Mouse (Mus musculus): ENCODE data around the gene Edil3. TPM values are rescaled to one million over a fixed set of nuclear protein-coding genes. Genes with fewer than 3 reads are reported as not detected.
"Not testable (repeated sequence)": the region's sequence is repeated elsewhere in the genome, so short reads cannot be mapped to it uniquely, and the experiment has no call there.

Gene Edil3
- polyA plus RNA-seq, 1 experiment: not detected

- Histone ChIP-seq H3K27me3 (ENCODE audit: control insufficient read depth) (no peaks in the 10 kb centered on the region), H3K4me1 (ENCODE audit: control insufficient read depth) (no peaks in the 10 kb centered on the region)
These were observed 220.2 kb downstream of the Edil3 start for GRCm38 (mm10) chr13:89041495-89041894.

GRCm38 (mm10) chr13:89070132-89070531, 248.9 kb downstream of the Edil3 start:
- H3K27me3 ChIP-seq (ENCODE audit: control insufficient read depth); H3K9me3 ChIP-seq (ENCODE audit: control insufficient read depth, low read length); H3K36me3 ChIP-seq (ENCODE audit: control insufficient read depth); H3K4me3 ChIP-seq (replicated peaks); H3K4me1 ChIP-seq (ENCODE audit: control insufficient read depth): not testable (repeated sequence)

More at GRCm38 (mm10) chr13:89041495-89041894, 220.2 kb downstream of the Edil3 start:
- TF ChIP-seq GATA1 (IDR thresholded peaks at IDR 0.05; ENCODE audit: low read length) (no peak), TAL1 (IDR thresholded peaks at IDR 0.05; ENCODE audit: low read length) (no peak)
- Histone ChIP-seq H3K9me3 (ENCODE audit: control insufficient read depth, low read length) (no peaks in the 10 kb centered on the region), H3K4me3 (replicated peaks) (no peak overlapping the region), H3K36me3 (ENCODE audit: control insufficient read depth) (no peaks in the 10 kb centered on the region)

GRCm38 (mm10) chr13:89076212-89076611, 254.9 kb downstream of the Edil3 start:
- Histone ChIP-seq H3K36me3 (ENCODE audit: control insufficient read depth) (no peaks in the 10 kb centered on the region), H3K4me3 (replicated peaks) (no peak overlapping the region), H3K4me1 (ENCODE audit: control insufficient read depth) (no peaks in the 10 kb centered on the region), H3K9me3 (ENCODE audit: control insufficient read depth, low read length) (no peaks in the 10 kb centered on the region), H3K27me3 (ENCODE audit: control insufficient read depth) (no peaks in the 10 kb centered on the region)
- TF ChIP-seq TAL1 (IDR thresholded peaks at IDR 0.05; ENCODE audit: low read length) (no peak), GATA1 (IDR thresholded peaks at IDR 0.05; ENCODE audit: low read length) (no peak)

GRCm38 (mm10) chr13:89105889-89106288, 284.6 kb downstream of the Edil3 start:
- TF ChIP-seq TAL1 (IDR thresholded peaks at IDR 0.05; ENCODE audit: low read length) (no peak), GATA1 (IDR thresholded peaks at IDR 0.05; ENCODE audit: low read length) (no peak)
- Histone ChIP-seq H3K4me1 (ENCODE audit: control insufficient read depth) (no peaks in the 10 kb centered on the region), H3K9me3 (ENCODE audit: control insufficient read depth, low read length) (no peaks in the 10 kb centered on the region), H3K36me3 (ENCODE audit: control insufficient read depth) (no peaks in the 10 kb centered on the region), H3K4me3 (replicated peaks) (no peak overlapping the region), H3K27me3 (ENCODE audit: control insufficient read depth) (no peaks in the 10 kb centered on the region)

GRCm38 (mm10) chr13:89117551-89117950, 296.3 kb downstream of the Edil3 start:
- no peak for TF ChIP-seq TAL1 (IDR thresholded peaks at IDR 0.05; ENCODE audit: low read length)
- no peak for TF ChIP-seq GATA1 (IDR thresholded peaks at IDR 0.05; ENCODE audit: low read length)
- Histone ChIP-seq H3K9me3 (ENCODE audit: control insufficient read depth, low read length) (no peaks in the 10 kb centered on the region), H3K27me3 (ENCODE audit: control insufficient read depth) (no peaks in the 10 kb centered on the region), H3K36me3 (ENCODE audit: control insufficient read depth) (no peaks in the 10 kb centered on the region), H3K4me3 (replicated peaks) (no peak overlapping the region), H3K4me1 (ENCODE audit: control insufficient read depth) (no peaks in the 10 kb centered on the region)

- Histone ChIP-seq H3K4me1 (ENCODE audit: control insufficient read depth) (no peaks in the 10 kb centered on the region), H3K36me3 (ENCODE audit: control insufficient read depth) (no peaks in the 10 kb centered on the region)
- TF ChIP-seq GATA1 (IDR thresholded peaks at IDR 0.05; ENCODE audit: low read length) (no peak), TAL1 (IDR thresholded peaks at IDR 0.05; ENCODE audit: low read length) (no peak)
These were observed 298.5 kb downstream of the Edil3 start for GRCm38 (mm10) chr13:89119809-89120208.

GRCm38 (mm10) chr13:89122511-89123253, 301.4 kb downstream of the Edil3 start:
- H3K4me3 ChIP-seq (replicated peaks): no peak overlapping the region
- no peaks in the 10 kb centered on the region for H3K36me3 ChIP-seq (ENCODE audit: control insufficient read depth)
- H3K4me1 ChIP-seq (ENCODE audit: control insufficient read depth): no peaks in the 10 kb centered on the region
- no peaks in the 10 kb centered on the region for H3K27me3 ChIP-seq (ENCODE audit: control insufficient read depth)
- TF ChIP-seq TAL1 (IDR thresholded peaks at IDR 0.05; ENCODE audit: low read length) (no peak), GATA1 (IDR thresholded peaks at IDR 0.05; ENCODE audit: low read length) (no peak)
- H3K9me3 ChIP-seq (ENCODE audit: control insufficient read depth, low read length): no peaks in the 10 kb centered on the region

More at GRCm38 (mm10) chr13:89119809-89120208, 298.5 kb downstream of the Edil3 start:
- Histone ChIP-seq H3K9me3 (ENCODE audit: control insufficient read depth, low read length) (no peaks in the 10 kb centered on the region), H3K27me3 (ENCODE audit: control insufficient read depth) (no peaks in the 10 kb centered on the region), H3K4me3 (replicated peaks) (no peak overlapping the region)

- no peaks in the 10 kb centered on the region for H3K36me3 ChIP-seq (ENCODE audit: control insufficient read depth)
- H3K9me3 ChIP-seq (ENCODE audit: control insufficient read depth, low read length): no peaks in the 10 kb centered on the region
- no peaks in the 10 kb centered on the region for H3K4me1 ChIP-seq (ENCODE audit: control insufficient read depth)
- TF ChIP-seq TAL1 (IDR thresholded peaks at IDR 0.05; ENCODE audit: low read length) (no peak), GATA1 (IDR thresholded peaks at IDR 0.05; ENCODE audit: low read length) (no peak)
- no peak overlapping the region for H3K4me3 ChIP-seq (replicated peaks)
- no peaks in the 10 kb centered on the region for H3K27me3 ChIP-seq (ENCODE audit: control insufficient read depth)
These were observed 302.1 kb downstream of the Edil3 start for GRCm38 (mm10) chr13:89123396-89123795.

GRCm38 (mm10) chr13:89146056-89146547, 324.8 kb downstream of the Edil3 start:
- no peaks in the 10 kb centered on the region for H3K36me3 ChIP-seq (ENCODE audit: control insufficient read depth)
- no peak overlapping the region for H3K4me3 ChIP-seq (replicated peaks)
- no peaks in the 10 kb centered on the region for H3K9me3 ChIP-seq (ENCODE audit: control insufficient read depth, low read length)
- H3K4me1 ChIP-seq (ENCODE audit: control insufficient read depth): no peaks in the 10 kb centered on the region
- TF ChIP-seq GATA1 (IDR thresholded peaks at IDR 0.05; ENCODE audit: low read length): no peak
- no peak for TF ChIP-seq TAL1 (IDR thresholded peaks at IDR 0.05; ENCODE audit: low read length)
- no peaks in the 10 kb centered on the region for H3K27me3 ChIP-seq (ENCODE audit: control insufficient read depth)

All from erythroblast, embryonic 14.5 days (primary cell).